Mouse (Mus musculus) CD4-positive helper T cell, adult 2 months (primary cell): ENCODE measurements around the gene Nfkbil1.

Source experiments
- DNase-seq: peaks from one replicate; pipeline ENCODE4 v3.0.0-alpha.2; 2012; ENCODE audit warnings: low read depth, missing footprints, low spot score

Gene Nfkbil1

DNA sequence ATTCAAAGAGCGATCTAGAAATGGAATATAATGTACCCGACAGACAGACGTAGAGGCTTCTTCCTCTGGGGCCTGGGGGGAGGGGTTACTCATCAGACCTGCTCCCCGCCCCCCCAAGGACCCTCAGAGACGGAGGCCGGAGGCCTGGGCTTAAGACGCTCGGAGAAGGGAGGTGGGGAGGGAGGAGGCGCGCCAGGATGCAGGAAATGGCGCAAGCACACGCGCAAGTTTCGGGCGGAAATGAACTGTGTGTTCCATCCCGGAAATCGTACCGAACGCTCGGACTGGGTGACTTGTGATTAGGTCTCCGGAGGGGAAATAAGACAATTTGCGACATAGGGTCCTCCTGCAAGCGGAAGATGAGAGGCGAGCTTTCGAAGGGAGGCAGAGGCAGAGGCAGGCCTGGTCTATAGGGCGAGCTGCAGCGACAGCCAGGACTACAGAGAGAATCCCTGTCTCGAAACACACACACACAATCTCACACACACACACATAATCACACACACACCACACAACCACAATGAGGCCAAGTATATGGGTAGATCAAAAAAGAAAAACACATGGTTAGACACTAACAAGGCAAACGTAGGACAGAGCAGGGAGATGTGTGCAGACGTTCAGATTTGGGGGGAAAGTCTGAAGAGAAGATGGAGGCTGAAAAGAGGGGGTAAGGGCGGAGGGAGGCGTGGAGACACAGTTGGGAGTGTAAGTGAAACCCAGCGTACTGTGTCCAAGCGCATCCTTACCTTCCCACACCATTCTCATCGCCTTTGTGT lies at the start of gene Nfkbil1:
TSS of gene Nfkbil1 (minus strand) at position 179 of the 776 bp plus-strand sequence.
- peak; percentile 93 for DNase-seq

DNA sequence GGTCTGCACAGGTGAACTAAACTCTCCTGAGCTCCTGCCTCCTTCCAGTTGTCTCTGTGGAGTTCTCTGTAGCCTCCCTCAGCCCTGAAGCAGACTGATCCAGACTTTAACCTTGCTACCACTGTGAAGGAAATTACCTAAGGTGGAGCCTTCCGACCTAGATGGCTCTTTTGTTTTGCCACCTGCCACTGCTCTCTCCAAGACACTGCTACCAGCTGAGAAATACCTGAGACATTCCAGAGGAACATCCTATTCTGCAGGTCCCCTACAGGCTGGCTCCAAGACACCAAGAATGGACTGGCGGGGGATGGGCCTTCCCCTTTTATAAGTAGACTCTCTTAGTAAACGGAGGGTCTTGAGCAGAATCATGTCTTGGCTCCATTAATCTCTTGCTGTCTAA lies 44.7 kb upstream of the Nfkbil1 start:
- no peak for DNase-seq

DNA sequence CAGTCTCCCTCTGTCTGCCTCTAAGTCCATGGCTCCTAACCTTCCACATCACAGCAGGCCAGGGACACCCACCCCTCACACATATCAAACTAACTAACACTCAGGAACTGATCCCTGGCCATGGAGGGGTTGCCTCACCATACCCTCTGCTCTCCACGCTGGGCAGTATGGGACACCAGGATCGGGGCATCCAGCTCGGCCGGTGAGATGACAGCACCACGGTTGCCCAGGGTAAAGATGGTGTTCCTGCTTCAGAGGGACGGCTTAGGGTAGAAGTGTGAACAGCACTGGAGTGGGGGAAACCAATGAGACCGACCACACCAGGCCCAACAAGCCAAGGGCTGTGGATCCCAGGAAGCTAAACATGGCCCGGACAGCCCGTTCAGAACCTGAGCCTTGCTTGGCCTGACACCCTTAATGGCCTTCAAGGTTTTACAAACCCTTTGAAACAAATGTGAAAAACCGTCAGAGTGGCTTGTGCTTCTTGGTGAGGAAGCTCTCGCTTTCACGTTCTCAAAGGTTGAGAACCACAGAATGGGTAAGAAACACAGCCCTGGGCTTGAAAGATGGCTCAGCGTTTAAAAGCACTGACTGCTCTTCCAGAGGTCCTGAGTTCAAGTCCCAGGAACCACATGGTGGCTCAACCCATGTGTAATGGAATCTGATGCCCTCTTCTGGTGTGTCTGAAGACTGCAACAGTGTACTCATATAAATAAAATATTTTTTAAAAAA lies 43.5 kb upstream of the Nfkbil1 start:
- no peak for DNase-seq

DNA sequence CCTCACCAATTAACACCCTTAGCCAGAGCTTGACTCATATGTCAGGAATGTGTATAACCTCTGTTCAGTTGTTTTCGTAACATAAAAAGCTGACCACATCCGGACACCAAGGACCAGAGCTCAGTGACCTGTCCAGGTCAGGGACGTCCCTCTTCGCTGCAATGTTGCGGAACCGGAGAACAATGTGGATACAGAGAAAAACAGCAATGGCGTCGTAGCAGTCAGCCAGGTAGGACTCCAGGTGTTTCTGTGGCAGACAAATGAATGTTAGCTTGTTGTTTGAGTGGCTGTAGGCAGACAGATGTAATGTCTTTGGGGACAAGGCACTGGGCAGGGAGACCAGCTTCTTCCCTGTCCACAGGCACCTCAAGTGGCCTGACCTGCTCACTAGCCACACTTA lies 42.5 kb upstream of the Nfkbil1 start:
- no peak for DNase-seq

DNA sequence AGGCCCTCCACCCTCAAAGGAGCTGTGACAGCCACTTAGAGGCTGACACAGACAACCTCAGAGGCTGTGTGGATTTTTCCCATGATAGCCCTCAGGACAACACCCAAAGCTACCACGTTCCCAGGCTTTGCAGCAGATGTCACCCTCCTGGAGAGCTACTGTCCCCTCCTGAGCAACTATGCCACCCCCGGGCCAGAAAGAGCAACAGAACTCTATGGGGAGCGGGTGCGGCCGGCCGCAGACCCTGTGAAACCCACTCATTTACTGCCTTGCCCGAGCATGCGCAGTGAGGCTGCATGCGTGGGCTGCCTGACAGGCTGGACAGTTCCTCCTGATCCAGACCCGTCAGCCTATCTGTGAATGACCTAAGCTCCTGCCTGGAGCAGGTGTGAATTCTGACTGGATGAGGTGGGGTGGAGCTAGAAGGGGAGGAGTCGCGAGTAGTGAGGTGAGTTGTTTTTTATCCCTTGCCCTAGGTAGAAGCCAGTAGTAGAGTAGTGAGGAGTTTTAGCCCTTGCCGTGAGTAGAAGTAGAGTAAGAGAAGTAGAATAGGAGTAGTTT lies 40.8 kb upstream of the Nfkbil1 start:
- no peak for DNase-seq

DNA sequence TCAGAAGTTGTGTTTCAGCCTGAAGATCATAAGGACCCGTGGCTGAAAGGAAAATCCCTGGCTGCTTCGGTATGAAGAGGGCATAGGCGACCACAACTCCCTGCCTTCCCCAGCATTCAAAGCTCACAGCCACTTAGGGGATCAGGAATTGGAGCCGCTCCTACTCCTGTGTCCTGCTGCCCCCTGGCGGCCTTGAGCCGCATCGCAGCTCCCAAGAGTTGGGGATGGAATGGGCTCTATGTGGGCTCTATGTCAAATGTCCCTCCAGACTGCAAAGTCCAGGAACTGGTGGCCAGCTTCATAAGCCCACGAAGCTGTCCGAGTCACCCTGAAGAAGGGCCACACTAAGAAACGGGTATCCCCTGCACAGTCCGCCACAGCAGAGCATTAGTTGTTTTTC lies 39.2 kb upstream of the Nfkbil1 start:
- DNase-seq, result peak; percentile 79

DNA sequence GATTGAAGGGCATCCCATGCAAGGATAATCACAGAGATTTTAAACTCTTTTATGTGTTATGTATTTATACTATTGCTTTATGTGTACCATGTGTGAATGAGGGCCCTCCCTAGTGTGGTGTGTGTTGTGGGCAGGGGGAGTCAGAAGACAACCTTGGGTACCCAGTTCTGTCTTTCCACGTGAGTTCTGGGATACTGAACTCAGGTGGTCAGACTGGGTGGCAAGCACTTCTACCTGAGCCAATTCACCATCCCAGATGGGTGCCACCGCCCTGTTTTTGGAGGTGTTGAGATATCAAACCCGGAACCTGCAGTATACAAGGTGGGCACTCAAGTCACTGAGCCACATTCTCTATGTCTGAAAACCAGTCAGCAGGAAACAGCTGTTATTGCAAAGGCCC lies 36.7 kb upstream of the Nfkbil1 start:
- DNase-seq, result no peak

DNA sequence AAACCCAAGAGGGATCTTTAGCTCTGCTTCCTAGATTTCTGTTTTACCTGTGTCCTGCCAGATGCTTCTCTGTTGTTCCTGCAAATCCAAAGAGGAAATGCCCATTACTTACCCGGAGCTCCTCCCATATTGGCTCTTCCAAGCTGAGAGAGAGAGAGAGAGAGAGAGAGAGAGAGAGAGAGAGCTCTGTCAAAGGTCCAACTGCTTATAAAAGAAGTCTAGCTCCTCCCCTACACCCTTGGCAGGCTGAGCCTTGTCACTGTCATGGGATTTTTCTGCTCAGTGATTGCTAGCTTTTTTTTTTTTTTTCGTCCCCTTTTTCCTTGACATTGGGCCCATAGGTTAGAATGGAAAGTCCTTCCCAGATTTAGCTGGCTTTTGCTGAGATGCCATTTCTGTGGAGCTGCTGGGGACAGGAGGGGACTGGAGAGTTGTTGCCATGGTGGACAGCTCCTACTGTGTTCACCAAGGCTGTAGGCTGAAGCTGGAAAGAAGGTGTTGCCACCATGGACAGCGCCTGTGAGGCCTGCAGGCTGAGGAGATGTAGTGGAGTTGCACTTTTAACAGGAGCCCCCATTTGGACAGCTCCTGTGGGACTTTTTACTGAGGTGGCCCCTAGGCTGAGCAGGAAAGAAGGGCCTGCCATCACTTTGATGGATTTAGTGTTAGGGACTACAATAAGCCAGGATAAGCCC lies 34.2 kb upstream of the Nfkbil1 start:
- DNase-seq, result peak; percentile 65

DNA sequence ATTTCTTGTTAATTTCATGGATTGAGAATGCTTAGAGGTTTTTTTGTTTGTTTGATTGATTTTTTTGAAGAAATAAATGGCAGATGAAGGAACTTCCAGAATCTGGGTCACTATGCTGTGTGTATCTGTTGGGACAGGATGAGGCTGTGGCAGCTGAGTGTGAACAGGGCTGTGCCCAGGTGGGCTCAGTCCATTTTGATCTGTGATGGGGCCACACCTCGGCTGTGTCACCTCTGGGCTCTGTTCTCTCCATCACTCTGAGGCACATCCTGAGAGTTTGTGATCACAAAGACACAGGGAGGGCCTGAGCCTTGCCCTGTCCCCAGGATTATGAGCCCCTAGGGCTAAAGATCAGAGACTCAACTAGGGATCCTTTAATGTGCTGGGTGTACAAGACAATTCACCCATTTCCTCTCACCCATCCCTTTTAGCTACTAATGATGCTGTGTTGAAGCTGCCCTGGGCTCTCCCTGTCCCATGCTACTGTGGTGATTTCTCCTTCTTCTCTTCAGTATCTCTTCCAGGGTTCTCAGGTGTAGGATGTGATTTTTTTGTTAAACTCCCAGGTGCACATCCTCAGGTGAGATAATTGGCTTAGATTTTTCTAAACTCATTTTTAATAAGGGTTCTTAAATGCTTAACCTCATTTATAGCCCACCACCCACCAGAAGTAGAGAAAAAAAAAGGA lies 32.0 kb upstream of the Nfkbil1 start:
- DNase-seq, result no peak

DNA sequence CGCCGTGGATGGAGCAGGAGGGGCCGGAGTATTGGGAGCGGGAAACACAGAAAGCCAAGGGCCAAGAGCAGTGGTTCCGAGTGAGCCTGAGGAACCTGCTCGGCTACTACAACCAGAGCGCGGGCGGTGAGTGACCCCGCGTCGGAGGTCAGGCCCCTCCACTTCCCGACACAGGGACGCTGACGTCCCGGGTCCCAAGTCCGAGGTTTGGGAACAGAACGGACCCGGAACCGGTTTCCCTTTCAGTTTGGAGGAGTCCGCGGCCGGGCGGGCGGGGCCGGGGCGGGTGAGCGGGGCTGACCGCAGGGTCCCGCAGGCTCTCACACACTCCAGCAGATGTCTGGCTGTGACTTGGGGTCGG lies 27.9 kb upstream of the Nfkbil1 start:
- DNase-seq, result peak; percentile 73

DNA sequence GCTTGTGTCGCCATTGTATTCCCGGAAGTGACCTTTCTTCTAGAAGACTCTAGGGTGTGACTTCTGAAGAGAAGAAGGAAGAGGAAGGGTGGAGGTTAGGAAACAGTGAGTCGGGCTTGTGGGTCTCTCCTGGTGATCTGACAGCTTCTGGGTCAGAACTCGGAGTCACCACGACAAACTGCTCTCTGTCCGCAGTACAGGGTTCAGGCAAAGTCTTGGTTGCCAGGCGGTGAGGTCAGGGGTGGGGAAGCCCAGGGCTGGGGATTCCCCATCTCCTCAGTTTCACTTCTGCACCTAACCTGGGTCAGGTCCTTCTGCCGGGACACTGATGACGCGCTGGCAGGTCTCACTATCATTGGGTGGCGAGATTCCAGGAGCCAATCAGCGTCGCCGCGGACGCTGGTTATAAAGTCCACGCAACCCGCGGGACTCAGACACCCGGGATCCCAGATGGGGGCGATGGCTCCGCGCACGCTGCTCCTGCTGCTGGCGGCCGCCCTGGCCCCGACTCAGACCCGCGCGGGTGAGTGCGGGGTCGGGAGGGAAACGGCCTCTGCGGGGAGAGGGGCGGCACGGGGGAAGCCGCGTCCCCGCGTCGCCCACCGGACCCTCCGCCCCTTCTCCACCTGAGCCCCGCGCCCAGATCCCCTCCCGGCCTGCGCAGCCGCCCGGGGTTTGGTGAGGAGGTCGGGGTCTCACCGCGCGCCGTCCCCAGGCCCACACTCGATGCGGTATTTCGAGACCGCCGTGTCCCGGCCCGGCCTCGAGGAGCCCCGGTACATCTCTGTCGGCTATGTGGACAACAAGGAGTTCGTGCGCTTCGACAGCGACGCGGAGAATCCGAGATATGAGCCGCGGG lies 27.3 kb upstream of the Nfkbil1 start, which contains the start of gene H2-D1:
TSS of gene H2-D1 (plus strand) at position 67 of the 859 bp plus-strand sequence.
- DNase-seq, result peak; percentile 98

DNA sequence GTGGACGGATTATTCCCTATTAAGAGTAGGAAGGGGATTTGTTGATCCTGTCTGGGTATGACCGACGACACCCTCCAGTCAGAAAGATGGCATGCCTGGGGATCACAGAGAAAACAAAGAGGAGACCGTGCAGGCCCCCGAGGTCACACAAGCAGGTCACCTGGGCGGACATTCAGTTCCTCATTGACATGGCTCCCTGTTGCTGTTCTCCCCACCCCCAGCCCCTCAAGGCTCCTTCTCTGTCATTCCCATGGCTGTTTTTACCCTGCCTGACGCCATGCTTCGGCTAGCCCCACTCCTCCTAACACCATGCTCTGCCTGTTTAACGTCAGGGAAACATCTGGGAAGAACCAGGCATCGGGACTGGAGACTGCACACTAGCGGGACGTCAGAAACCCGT lies 26.1 kb upstream of the Nfkbil1 start:
- no peak for DNase-seq

DNA sequence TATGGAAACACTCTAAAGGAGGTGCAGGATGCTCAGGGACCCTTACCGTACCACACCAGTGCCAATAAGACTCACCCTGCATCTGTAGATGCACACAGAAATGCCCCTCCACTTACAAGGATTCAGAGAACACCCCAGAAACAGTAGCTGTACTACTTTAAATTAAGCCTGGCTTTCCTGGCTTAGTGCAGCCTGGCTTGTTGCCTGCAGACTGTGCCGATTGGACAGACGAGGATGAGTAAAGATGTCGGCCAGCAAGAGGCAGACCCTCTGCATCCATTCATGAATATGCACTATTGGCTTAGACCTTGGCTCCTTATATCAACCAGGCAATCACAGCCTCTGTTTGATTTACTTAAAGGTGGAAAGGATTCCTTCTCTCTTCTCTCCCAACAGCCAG lies 24.0 kb upstream of the Nfkbil1 start:
- no peak for DNase-seq

DNA sequence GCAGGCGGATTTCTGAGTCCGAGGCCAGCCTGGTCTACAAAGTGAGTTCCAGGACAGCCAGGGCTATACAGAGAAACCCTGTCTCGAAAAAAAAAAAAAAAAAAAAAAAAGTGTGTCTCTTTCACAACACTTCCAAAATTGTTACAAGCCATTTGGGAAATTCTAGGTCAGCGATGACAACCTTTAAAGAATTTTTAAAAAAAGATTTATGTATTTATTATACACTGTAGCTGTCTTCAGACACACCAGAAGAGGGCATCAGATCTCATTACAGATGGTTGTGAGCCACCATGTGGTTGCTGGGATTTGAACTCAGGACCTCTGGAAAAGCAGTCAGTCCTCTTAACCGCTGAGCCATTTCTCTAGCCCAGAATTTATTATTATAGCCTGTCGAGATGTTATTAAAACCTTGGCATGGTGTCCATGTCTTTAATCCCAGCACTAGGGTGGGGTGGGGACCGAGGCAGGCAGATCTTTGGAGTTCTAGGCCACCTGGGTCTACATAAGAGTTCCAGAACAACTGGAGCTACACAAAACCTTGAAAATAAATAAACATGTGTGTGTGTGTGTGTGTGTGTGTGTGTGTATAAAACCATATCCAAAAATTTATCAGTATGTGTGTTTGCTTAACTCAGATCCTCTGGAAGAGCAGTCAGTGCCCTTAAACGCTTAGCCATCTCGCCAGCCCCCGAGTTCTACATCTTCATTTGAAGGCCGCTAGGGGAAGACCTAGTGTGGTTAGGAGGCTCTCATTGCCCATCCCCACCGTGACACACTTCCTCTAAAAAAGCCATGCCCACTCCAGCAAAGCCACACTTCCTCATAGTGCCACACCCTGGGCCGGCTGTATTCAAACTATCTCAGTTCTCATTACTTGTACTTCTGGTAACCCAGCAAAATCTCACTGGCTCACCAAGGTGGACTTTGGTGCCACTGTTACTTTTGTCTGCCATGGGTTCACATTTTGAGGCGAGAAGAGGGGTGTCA lies 23.2 kb upstream of the Nfkbil1 start:
- peak; percentile 88 for DNase-seq

DNA sequence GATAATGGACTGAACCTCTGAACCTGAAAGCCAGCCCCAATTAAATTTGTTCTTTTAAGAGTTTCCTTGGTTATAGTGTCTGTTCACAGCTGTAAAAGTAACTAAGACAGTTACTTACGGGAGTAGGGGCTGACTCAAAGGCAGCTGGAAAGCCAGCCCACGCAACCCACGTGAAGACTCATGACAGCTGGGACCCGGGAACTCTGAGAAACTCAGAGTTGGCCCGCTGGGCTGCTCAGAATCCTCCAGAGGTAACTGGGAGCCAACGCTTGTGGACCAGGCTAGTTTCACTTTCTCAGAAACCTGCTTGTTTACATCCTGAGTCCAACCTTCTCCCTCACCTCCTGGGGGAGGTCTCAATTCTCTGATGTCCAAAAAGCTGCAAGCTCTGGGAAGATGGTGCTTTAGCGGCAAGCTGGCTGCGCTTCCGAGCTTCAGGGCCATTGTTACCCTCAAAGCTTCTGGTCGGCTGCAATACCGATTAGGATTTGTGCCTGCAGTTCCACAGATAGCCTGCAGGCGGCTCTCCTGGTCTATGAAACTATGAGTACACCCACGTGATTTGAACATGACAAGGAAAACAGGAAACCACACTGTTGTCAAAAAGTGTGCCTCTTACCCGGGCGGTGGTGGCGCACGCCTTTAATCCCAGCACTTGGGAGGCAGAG lies 22.4 kb upstream of the Nfkbil1 start:
- DNase-seq, result peak; percentile 95

DNA sequence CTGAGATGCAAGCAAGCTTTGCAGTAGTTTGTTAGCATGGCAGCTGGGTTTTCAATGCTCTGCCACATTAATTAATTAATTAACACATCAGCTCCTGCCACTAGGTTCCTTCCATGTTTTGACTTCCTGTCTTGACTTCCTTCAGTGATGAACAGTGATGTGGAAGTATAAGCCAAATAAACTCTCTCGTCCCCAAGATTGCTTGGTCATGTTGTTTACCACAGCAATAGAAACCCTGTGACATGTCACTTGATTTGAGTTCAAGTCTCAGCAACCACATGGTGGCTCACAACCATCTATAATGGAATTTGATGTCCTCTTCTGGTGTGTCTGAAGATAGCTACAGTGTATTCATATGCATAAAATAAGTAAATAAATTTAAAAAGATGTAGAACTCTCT lies 21.8 kb upstream of the Nfkbil1 start:
- peak; percentile 41 for DNase-seq

DNA sequence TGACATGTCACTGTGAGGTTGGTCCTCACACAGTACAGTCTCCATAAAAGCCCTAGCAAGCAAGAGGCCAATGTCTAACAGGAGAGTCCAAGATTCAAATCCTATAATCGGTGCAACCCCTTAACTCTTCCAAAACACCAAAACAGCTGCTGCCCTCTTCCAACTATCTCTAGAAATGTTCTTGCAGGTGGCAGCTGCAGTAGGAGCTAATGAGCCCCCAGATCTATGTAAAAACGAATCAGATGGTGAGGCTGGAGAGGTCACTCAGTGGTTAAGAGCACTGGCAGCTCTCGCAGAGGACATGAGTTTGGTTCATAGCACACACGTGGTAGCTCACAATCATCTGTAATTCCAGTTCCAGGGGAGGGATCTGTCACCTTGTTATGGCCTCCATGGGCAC lies 20.1 kb upstream of the Nfkbil1 start:
- no peak for DNase-seq

DNA sequence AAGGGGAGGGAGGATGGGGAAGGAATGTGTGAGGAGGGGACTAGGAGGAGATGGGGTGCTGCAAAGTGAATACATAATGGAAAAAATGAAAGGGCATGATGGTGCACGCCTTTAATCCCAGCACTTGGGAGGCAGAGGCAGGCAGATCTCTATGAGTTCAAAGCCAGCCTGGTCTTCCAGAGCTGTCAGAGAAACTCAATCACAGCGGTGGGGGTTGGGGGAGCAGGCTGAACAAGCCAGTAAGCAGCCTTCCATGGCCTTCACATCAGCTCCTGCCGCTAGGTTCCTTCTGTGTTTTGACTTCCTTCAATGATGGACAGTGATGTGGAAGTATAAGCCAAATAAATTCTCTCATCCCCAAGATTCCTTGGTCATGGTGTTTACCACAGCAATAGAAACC lies 19.7 kb upstream of the Nfkbil1 start:
- DNase-seq, result no peak
